Mouse (Mus musculus): ENCODE results near the gene Olfm2. TPM values are rescaled to one million over a fixed set of nuclear protein-coding genes. Genes with fewer than 3 reads are reported as not detected.

The Olfm2 gene
- polyA plus RNA-seq, 1 experiment from 2014 or later: 40.8 TPM

GRCm38 (mm10) chr9:20740407-20740806, 5.7 kb downstream of the Olfm2 start:
- WGBS: 2% methylated on average over 12 of the region's 12 CpGs
- Histone ChIP-seq H3K9ac (replicated peaks) (no peak overlapping the region), H3K9me3 (no peaks in the 10 kb centered on the region), H3K4me3 (no peak overlapping the region), H3K4me2 (replicated peaks) (no peak overlapping the region), H3K4me1 (peaks cover 8% of the 10 kb centered on the region; the same call in 1 of the 2 replicates), H3K36me3 (no peaks in the 10 kb centered on the region), H3K27me3 (peaks cover 36% of the 10 kb centered on the region), H3K27ac (replicated peaks) (no peak overlapping the region)
- peak; percentile 57; the same call in 1 of the 2 replicates for ATAC-seq (ENCODE audit: low FRiP score, low read depth)

GRCm38 (mm10) chr9:20738251-20738999, 7.7 kb downstream of the Olfm2 start:
- Histone ChIP-seq H3K27ac (replicated peaks) (no peak overlapping the region), H3K4me1 (0 out of 2 replicates have a peak, but pooled peaks cover 2% of the 10 kb centered on the region), H3K27me3 (peaks cover 21% of the 10 kb centered on the region), H3K4me2 (replicated peaks) (no peak overlapping the region), H3K9ac (replicated peaks) (no peak overlapping the region), H3K4me3 (no peak overlapping the region), H3K9me3 (no peaks in the 10 kb centered on the region), H3K36me3 (no peaks in the 10 kb centered on the region)
- no peak for ATAC-seq (ENCODE audit: low FRiP score, low read depth)
- WGBS: 51% methylated on average over 8 of the region's 8 CpGs

- Histone ChIP-seq H3K27ac (replicated peaks) (no peak overlapping the region), H3K27me3 (0 out of 2 replicates have a peak, but pooled peaks cover 13% of the 10 kb centered on the region), H3K9me3 (no peaks in the 10 kb centered on the region), H3K36me3 (no peaks in the 10 kb centered on the region), H3K4me1 (0 out of 2 replicates have a peak, but pooled peaks cover 2% of the 10 kb centered on the region), H3K9ac (replicated peaks) (no peak overlapping the region), H3K4me3 (no peak overlapping the region), H3K4me2 (replicated peaks) (no peak overlapping the region)
- WGBS: 94% methylated on average over 2 of the region's 2 CpGs
- ATAC-seq (ENCODE audit: low FRiP score, low read depth): no peak
Observed at GRCm38 (mm10) chr9:20737227-20737626, 8.9 kb downstream of the Olfm2 start.

- WGBS: 74% methylated on average over 3 of the region's 3 CpGs
- 0 out of 2 replicates have a peak, but pooled peaks cover 18% of the 10 kb centered on the region for H3K27me3 ChIP-seq
Observed at GRCm38 (mm10) chr9:20734692-20735091, 11.5 kb downstream of the Olfm2 start.

GRCm38 (mm10) chr9:20731797-20732196, 14.4 kb downstream of the Olfm2 start:
- WGBS: 65% methylated on average over 4 of the region's 4 CpGs
- no peak for ATAC-seq (ENCODE audit: low FRiP score, low read depth)
- Histone ChIP-seq H3K27me3 (peaks cover 41% of the 10 kb centered on the region), H3K27ac (replicated peaks) (no peak overlapping the region), H3K4me3 (no peak overlapping the region), H3K4me2 (replicated peaks) (no peak overlapping the region), H3K9ac (replicated peaks) (no peak overlapping the region), H3K4me1 (peaks cover 8% of the 10 kb centered on the region), H3K9me3 (no peaks in the 10 kb centered on the region), H3K36me3 (no peaks in the 10 kb centered on the region)

More at GRCm38 (mm10) chr9:20734692-20735091, 11.5 kb downstream of the Olfm2 start:
- no peak overlapping the region for H3K27ac ChIP-seq (replicated peaks)
- no peak overlapping the region for H3K9ac ChIP-seq (replicated peaks)
- no peaks in the 10 kb centered on the region for H3K4me1 ChIP-seq
- no peaks in the 10 kb centered on the region for H3K36me3 ChIP-seq
- no peak overlapping the region for H3K4me2 ChIP-seq (replicated peaks)
- ATAC-seq (ENCODE audit: low FRiP score, low read depth): no peak
- H3K4me3 ChIP-seq: no peak overlapping the region
- no peaks in the 10 kb centered on the region for H3K9me3 ChIP-seq

GRCm38 (mm10) chr9:20729451-20729850, 16.7 kb downstream of the Olfm2 start:
- 59% methylated on average over 6 of the region's 6 CpGs for WGBS
- Histone ChIP-seq H3K27me3 (peaks cover 60% of the 10 kb centered on the region), H3K9ac (replicated peaks) (no peak overlapping the region), H3K4me3 (no peak overlapping the region), H3K27ac (replicated peaks) (no peak overlapping the region), H3K36me3 (no peaks in the 10 kb centered on the region), H3K4me2 (replicated peaks) (no peak overlapping the region), H3K4me1 (peaks cover 29% of the 10 kb centered on the region), H3K9me3 (no peaks in the 10 kb centered on the region)
- no peak for ATAC-seq (ENCODE audit: low FRiP score, low read depth)

- Histone ChIP-seq H3K27ac (replicated peaks) (0 out of 2 replicates have a peak overlapping the region, but pooled peaks have one; percentile 39), H3K9ac (replicated peaks) (peak overlapping the region; percentile 66), H3K4me2 (replicated peaks) (peak overlapping the region; percentile 97), H3K36me3 (no peaks in the 10 kb centered on the region), H3K4me1 (peaks cover 29% of the 10 kb centered on the region), H3K9me3 (no peaks in the 10 kb centered on the region), H3K27me3 (peaks cover 65% of the 10 kb centered on the region), H3K4me3 (peak overlapping the region; percentile 60)
- ATAC-seq (ENCODE audit: low FRiP score, low read depth): peak; percentile 71
- WGBS: under 1% methylated on average over 41 of the region's 46 CpGs
Observed at GRCm38 (mm10) chr9:20727601-20728113, 18.5 kb downstream of the Olfm2 start.

GRCm38 (mm10) chr9:20726859-20727600, 19.1 kb downstream of the Olfm2 start:
- no peaks in the 10 kb centered on the region for H3K36me3 ChIP-seq
- peaks cover 30% of the 10 kb centered on the region for H3K4me1 ChIP-seq
- peak overlapping the region; percentile 97 for H3K4me2 ChIP-seq (replicated peaks)
- H3K9ac ChIP-seq (replicated peaks): peak overlapping the region; percentile 66
- H3K27me3 ChIP-seq: peaks cover 65% of the 10 kb centered on the region
- 0 out of 2 replicates have a peak overlapping the region, but pooled peaks have one; percentile 39 for H3K27ac ChIP-seq (replicated peaks)
- H3K4me3 ChIP-seq: peak overlapping the region; percentile 60
- no peaks in the 10 kb centered on the region for H3K9me3 ChIP-seq
- under 1% methylated on average over 40 of the region's 54 CpGs for WGBS
- ATAC-seq (ENCODE audit: low FRiP score, low read depth): peak; percentile 64

GRCm38 (mm10) chr9:20726134-20726858, 19.9 kb downstream of the Olfm2 start:
- Histone ChIP-seq H3K4me2 (replicated peaks) (peak overlapping the region; percentile 97), H3K27ac (replicated peaks) (no peak overlapping the region), H3K4me3 (peak overlapping the region; percentile 60), H3K4me1 (peaks cover 37% of the 10 kb centered on the region), H3K9me3 (no peaks in the 10 kb centered on the region), H3K9ac (replicated peaks) (peak overlapping the region; percentile 66), H3K36me3 (no peaks in the 10 kb centered on the region), H3K27me3 (peaks cover 65% of the 10 kb centered on the region)
- WGBS: 2% methylated on average over 42 of the region's 42 CpGs
- peak; percentile 31 for ATAC-seq (ENCODE audit: low FRiP score, low read depth)

- H3K9me3 ChIP-seq: no peaks in the 10 kb centered on the region
- peaks cover 27% of the 10 kb centered on the region for H3K27me3 ChIP-seq
- 74% methylated on average over 2 of the region's 2 CpGs for WGBS
- H3K27ac ChIP-seq (replicated peaks): no peak overlapping the region
- no peak overlapping the region for H3K9ac ChIP-seq (replicated peaks)
- H3K36me3 ChIP-seq: 0 out of 2 replicates have a peak, but pooled peaks cover 6% of the 10 kb centered on the region
- ATAC-seq (ENCODE audit: low FRiP score, low read depth): no peak
- H3K4me3 ChIP-seq: no peak overlapping the region
- H3K4me2 ChIP-seq (replicated peaks): no peak overlapping the region
- peaks cover 26% of the 10 kb centered on the region for H3K4me1 ChIP-seq
Observed at GRCm38 (mm10) chr9:20721582-20721981, 24.6 kb downstream of the Olfm2 start.

- Histone ChIP-seq H3K9me3 (0 out of 2 replicates have a peak, but pooled peaks cover 4% of the 10 kb centered on the region), H3K27me3 (no peaks in the 10 kb centered on the region), H3K4me1 (peaks cover 6% of the 10 kb centered on the region), H3K36me3 (peaks cover 5% of the 10 kb centered on the region; the same call in 1 of the 2 replicates), H3K4me2 (replicated peaks) (no peak overlapping the region), H3K27ac (replicated peaks) (no peak overlapping the region), H3K9ac (replicated peaks) (no peak overlapping the region), H3K4me3 (no peak overlapping the region)
- no peak for ATAC-seq (ENCODE audit: low FRiP score, low read depth)
- WGBS: 74% methylated on average over 7 of the region's 7 CpGs
Observed at GRCm38 (mm10) chr9:20715332-20715731, 30.8 kb downstream of the Olfm2 start.
